Mouse (Mus musculus) mesoderm, embryonic 11.5 days (tissue): ENCODE data around the gene Pde9a.
A peak's percentile ranks its signal among the peaks of the same experiment; 100 is the strongest.

ENCODE experiments used
- DNase-seq: peaks from one replicate; pipeline ENCODE4 v3.0.0-alpha.2; 2012; ENCODE audit warnings: low read depth, low spot score

Pde9a gene

GRCm38 (mm10) chr17:31432878-31433281 lies 46.9 kb downstream of the Pde9a start:
- DNase-seq = peak; percentile 79

- DNase-seq = no peak
Observed at GRCm38 (mm10) chr17:31433401-31433928, 47.5 kb downstream of the Pde9a start.

GRCm38 (mm10) chr17:31433978-31434797 lies 48.2 kb downstream of the Pde9a start:
- no peak for DNase-seq

GRCm38 (mm10) chr17:31434825-31435325 lies 48.9 kb downstream of the Pde9a start:
- no peak for DNase-seq

- DNase-seq = peak; percentile 58
Observed at GRCm38 (mm10) chr17:31435934-31436813, 50.2 kb downstream of the Pde9a start.

- DNase-seq = no peak
Observed at GRCm38 (mm10) chr17:31436814-31437406, 50.9 kb downstream of the Pde9a start.

GRCm38 (mm10) chr17:31437482-31437881 lies 51.5 kb downstream of the Pde9a start:
- no peak for DNase-seq

GRCm38 (mm10) chr17:31439978-31440377 lies 54.0 kb downstream of the Pde9a start:
- no peak for DNase-seq

- DNase-seq = no peak
Observed at GRCm38 (mm10) chr17:31442513-31442912, 56.5 kb downstream of the Pde9a start.

- DNase-seq = no peak
Observed at GRCm38 (mm10) chr17:31444251-31444650, 58.2 kb downstream of the Pde9a start.

- DNase-seq = no peak
Observed at GRCm38 (mm10) chr17:31445061-31445731, 59.2 kb downstream of the Pde9a start.

- no peak for DNase-seq
Observed at GRCm38 (mm10) chr17:31447766-31448165, 61.8 kb downstream of the Pde9a start.

GRCm38 (mm10) chr17:31448519-31448918 lies 62.5 kb downstream of the Pde9a start:
- DNase-seq = no peak

GRCm38 (mm10) chr17:31450206-31450605 lies 64.2 kb downstream of the Pde9a start:
- DNase-seq = no peak

- no peak for DNase-seq
Observed at GRCm38 (mm10) chr17:31451179-31451708, 65.2 kb downstream of the Pde9a start.

- DNase-seq = no peak
Observed at GRCm38 (mm10) chr17:31452816-31453215, 66.8 kb downstream of the Pde9a start.

- no peak for DNase-seq
Observed at GRCm38 (mm10) chr17:31453476-31453875, 67.5 kb downstream of the Pde9a start.

- DNase-seq = no peak
Observed at GRCm38 (mm10) chr17:31454056-31454455, 68.0 kb downstream of the Pde9a start.

- no peak for DNase-seq
Observed at GRCm38 (mm10) chr17:31456723-31457567, 70.9 kb downstream of the Pde9a start.

GRCm38 (mm10) chr17:31460416-31460815 lies 74.4 kb downstream of the Pde9a start:
- no peak for DNase-seq
